Mouse (Mus musculus) heart, embryonic 16.5 days (tissue): Measurements from ENCODE around the gene Utp15. TPM values are rescaled to one million over a fixed set of nuclear protein-coding genes. Genes with fewer than 3 reads are reported as not detected.
A peak's percentile ranks its signal among the peaks of the same experiment; 100 is the strongest.

Experiments used
- ATAC-seq: fragments of 200-750 bp; cut with Nextera tagmentation; replicated peaks from 2 replicates; pipeline ENCODE4 v1.8.0; 2017; ENCODE audit warnings: moderate number of reproducible peaks; ENCODE audit not compliant: insufficient read depth, low FRiP score; ENCODE audit errors: extremely low read depth
- H3K27ac ChIP-seq: fragments of 300-500 bp; sonication (generic); 2 replicates; pipeline ENCODE4 v1.5.1; 2014; ENCODE audit warnings: mild to moderate bottlenecking, low read length, control low read depth, moderate library complexity
- H3K27me3 ChIP-seq: fragments of 300-500 bp; sonication (generic); 2 replicates; pipeline ENCODE4 v1.6.1; 2014; ENCODE audit warnings: low read length, mixed read lengths; ENCODE audit not compliant: control insufficient read depth, insufficient read depth
- H3K36me3 ChIP-seq: fragments of 300-500 bp; sonication (generic); 2 replicates; pipeline ENCODE4 v1.6.1; 2014; ENCODE audit not compliant: control insufficient read depth, insufficient read depth
- H3K4me1 ChIP-seq: fragments of 300-500 bp; sonication (generic); 2 replicates; pipeline ENCODE4 v1.6.1; 2014; ENCODE audit warnings: low read length, mixed read lengths; ENCODE audit not compliant: control insufficient read depth, insufficient read depth
- H3K4me2 ChIP-seq: fragments of 300-500 bp; sonication (generic); 2 replicates; pipeline ENCODE4 v1.6.1; 2014; ENCODE audit warnings: low read depth, mild to moderate bottlenecking, control low read depth, low read length
- H3K4me3 ChIP-seq: fragments of 300-500 bp; sonication (generic); 2 replicates; pipeline ENCODE4 v1.5.1; 2014; ENCODE audit warnings: mild to moderate bottlenecking, control low read depth, low read length
- H3K9ac ChIP-seq: fragments of 300-500 bp; sonication (generic); 2 replicates; pipeline ENCODE4 v1.6.1; 2014; ENCODE audit warnings: low read length, control low read depth
- H3K9me3 ChIP-seq: fragments of 300-500 bp; sonication (generic); replicated peaks from 2 replicates; pipeline ENCODE4 v1.6.1; 2016; ENCODE audit warnings: low read length; ENCODE audit not compliant: control insufficient read depth
- WGBS: fragments of 180-500 bp; shearing (Covaris S2); extraction: QIAGEN DNeasy Blood & Tissue Kit; methylation state at CpG from one replicate; pipeline ENCODE4 v1.1.7; 2014; 5-methylcytosine and 5-hydroxymethylcytosine counted together
- polyA plus RNA-seq: library from polyadenylated mRNA; unstranded; fragments of >200 nt; fragmentation: Nextera tagmentation; extraction: Ambion mirVana; gene quantifications from 2 replicates; pipeline ENCODE4 v1.2.1, GENCODE M21; 2015

The Utp15 gene
- polyA plus RNA-seq, 1 experiment from 2014 or later = 17.2 TPM

- peaks cover 12% of the 10 kb centered on the region for H3K4me1 ChIP-seq
- H3K4me2 ChIP-seq = peak overlapping the region; percentile 95
- H3K9ac ChIP-seq = no peak overlapping the region
- peaks cover 4% of the 10 kb centered on the region; the same call in 1 of the 2 replicates for H3K9me3 ChIP-seq
- H3K36me3 ChIP-seq = no peaks in the 10 kb centered on the region
- no peak overlapping the region for H3K27ac ChIP-seq
- ATAC-seq = no peak
- peak overlapping the region; percentile 76 for H3K4me3 ChIP-seq
- WGBS = 44% methylated on average over 8 of the region's 8 CpGs
- no peaks in the 10 kb centered on the region; the same call in 1 of the 2 replicates for H3K27me3 ChIP-seq
Measured at GRCm38 (mm10) chr13:98205111-98205510, 57.7 kb downstream of the Utp15 start.

DNA sequence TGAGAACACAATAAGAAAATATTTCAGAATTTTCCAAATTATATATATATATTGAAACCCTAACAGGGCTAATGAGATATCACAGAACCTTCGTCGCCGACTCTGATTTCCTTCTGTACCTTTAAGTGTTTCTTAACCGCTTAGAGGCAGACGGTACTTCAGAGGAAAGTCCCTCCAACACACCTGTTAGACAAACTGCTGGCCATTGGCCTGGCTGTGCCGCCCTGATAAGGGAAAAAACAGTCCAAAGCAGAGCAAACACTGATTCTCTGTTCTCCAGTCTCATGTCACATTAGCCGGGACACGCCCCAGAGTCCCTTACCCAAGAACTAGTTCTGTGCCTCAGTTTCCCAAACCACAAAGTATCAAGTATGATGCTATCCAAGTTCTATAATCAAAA lies 58.5 kb downstream of the Utp15 start:
- no peak for ATAC-seq
- WGBS = 83% methylated on average over 8 of the region's 8 CpGs
- H3K27ac ChIP-seq = no peak overlapping the region
- H3K4me1 ChIP-seq = peaks cover 12% of the 10 kb centered on the region
- H3K4me3 ChIP-seq = no peak overlapping the region
- H3K36me3 ChIP-seq = no peaks in the 10 kb centered on the region
- no peak overlapping the region for H3K9ac ChIP-seq
- H3K4me2 ChIP-seq = no peak overlapping the region; the same call in 1 of the 2 replicates
- H3K9me3 ChIP-seq = peaks cover 4% of the 10 kb centered on the region; the same call in 1 of the 2 replicates
- no peaks in the 10 kb centered on the region; the same call in 1 of the 2 replicates for H3K27me3 ChIP-seq

DNA sequence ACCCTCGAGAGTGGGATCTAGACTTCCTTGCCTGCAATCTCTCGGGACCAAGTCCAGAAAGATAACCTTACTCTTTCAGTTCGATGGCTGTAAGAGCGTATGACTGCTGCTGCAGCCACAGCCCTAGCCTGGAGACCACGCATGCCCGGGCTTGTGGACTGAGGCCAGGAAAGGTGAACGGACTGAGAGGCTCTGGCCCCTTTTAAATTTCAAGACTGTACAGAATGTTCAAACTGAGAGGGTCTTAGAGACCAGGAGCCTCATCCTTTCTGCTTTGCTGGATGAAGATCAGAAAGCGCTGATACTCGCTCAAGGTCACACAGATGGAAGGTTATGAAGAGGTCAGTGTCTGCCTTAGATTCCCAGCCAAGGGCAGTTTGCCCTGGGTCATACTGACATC lies 61.4 kb downstream of the Utp15 start:
- H3K27ac ChIP-seq = no peak overlapping the region
- peak overlapping the region; percentile 41 for H3K4me2 ChIP-seq
- no peak for ATAC-seq
- H3K27me3 ChIP-seq = no peaks in the 10 kb centered on the region; the same call in 1 of the 2 replicates
- peak overlapping the region; percentile 6; the same call in 1 of the 2 replicates for H3K4me3 ChIP-seq
- H3K9ac ChIP-seq = peak overlapping the region; percentile 46
- WGBS = 25% methylated on average over 9 of the region's 9 CpGs
- H3K36me3 ChIP-seq = no peaks in the 10 kb centered on the region
- H3K9me3 ChIP-seq = peaks cover 4% of the 10 kb centered on the region; the same call in 1 of the 2 replicates
- peaks cover 10% of the 10 kb centered on the region for H3K4me1 ChIP-seq

Other genes starting within 250 kb of the Utp15 start
- 10.3 and 13.6 TPM in 2 replicates for gene Arhgef28, start 56.6 kb downstream of the Utp15 start, polyA plus RNA-seq
- 15.0 and 16.1 TPM in 2 replicates for gene Ankra2, start within 50 bp of the Utp15 start, polyA plus RNA-seq
- gene Gm21976, start 16.8 kb upstream of the Utp15 start, polyA plus RNA-seq = not detected in 2 replicates
- 361 and 369 TPM in 2 replicates for gene Btf3, start 54.0 kb upstream of the Utp15 start, polyA plus RNA-seq
- not detected in 2 replicates for gene Foxd1, start 91.2 kb upstream of the Utp15 start, polyA plus RNA-seq
- 0.76 and 1.9 TPM in 2 replicates for gene Gm10320, start 229.0 kb upstream of the Utp15 start, polyA plus RNA-seq